Mouse (Mus musculus) spleen, postnatal 14 days (tissue): ENCODE data around the gene Gjb3.

Experiments
- DNase-seq, 2 experiments: peaks; one replicate each; pipeline ENCODE4 v3.0.0; 2021 to 2022; ENCODE audit warnings: low spot score in 2 of 2

The Gjb3 gene

GRCm38 (mm10) chr4:127337668-127338067 lies 7.0 kb upstream of the Gjb3 start:
- no peak for DNase-seq

- DNase-seq, result no peak
These were observed 4.3 kb upstream of the Gjb3 start for GRCm38 (mm10) chr4:127334870-127335504.

GRCm38 (mm10) chr4:127331171-127331570 lies 527 bp upstream of the Gjb3 start:
- DNase-seq, result no peak

DNA sequence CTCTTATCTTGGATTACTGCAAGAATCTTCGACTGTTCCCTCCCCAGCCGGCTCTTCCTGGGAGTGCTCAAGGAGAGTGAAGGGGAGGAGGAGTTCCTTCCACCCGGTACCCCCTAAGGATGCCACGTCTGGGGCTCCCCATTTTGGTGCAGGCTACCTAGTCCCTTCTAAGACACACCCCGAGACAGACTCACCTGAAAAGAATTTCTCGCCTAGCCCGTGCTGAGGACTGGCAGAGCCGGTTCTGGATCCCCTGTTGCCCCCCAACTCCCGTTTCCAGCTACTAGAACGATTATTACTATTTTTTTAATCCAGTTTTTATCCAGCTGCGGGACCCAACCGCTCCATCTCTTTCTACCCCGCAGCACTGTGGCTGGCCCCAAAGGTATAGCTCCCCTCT lies 893 bp downstream of the Gjb3 start:
- no peak for DNase-seq

DNA sequence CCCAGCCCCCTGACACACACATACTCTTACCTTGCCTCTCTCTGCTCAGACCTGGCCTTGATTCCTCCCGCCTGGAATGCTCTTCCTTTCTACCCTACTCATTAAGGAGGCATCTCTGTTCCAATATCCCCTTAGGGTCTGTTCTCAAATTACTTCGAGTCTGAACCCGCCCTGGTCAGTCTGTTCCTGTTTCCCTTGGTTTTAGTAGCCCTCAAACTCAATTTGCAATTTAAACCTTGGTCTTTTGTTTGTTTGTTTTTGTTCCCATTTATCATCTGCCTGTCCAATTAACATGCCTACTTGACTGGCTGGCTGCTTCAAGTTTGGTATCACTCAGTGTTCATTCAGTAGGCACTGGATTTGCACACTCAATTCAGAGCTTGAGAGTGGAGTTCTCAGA lies 1.6 kb downstream of the Gjb3 start:
- DNase-seq, result no peak

GRCm38 (mm10) chr4:127328378-127328777 lies 2.3 kb downstream of the Gjb3 start:
- no peak for DNase-seq

DNA sequence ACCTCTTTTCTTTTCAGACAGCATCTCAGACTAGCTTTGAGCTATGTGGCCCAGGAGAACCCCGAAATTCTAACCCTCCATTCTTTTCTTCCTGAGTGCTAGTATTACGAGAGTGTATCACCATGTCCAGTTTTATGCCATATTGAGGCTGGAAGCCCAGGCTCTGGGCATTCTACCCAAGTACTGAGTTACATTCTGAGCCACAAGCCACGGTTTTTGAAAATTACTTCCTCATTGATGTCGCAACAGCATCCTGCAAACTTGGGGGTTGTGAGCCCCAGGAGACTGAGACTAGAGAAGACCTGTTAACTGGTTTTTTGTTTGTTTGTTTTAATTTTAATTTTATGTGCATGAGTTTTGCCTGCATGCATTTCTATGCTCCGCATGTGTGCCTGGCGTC lies 2.9 kb downstream of the Gjb3 start:
- DNase-seq, result no peak

DNA sequence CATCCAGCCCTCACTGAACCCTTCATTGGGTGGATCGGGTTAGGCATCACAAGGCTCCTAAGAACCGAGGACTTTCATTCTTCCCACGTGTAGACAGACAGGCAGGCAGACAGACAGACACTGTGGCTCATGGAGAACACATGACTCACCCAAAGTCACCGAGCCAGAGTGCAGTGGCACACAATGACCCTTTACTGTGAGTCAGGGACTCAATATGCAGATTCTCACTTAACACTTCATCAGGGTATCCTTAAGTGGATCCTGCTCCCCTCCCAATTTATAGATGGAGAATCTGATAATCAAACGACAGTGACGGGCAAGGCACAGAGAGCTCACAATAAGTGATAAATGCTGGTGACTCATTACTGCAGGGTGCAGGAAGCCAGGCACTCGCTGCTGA lies 3.4 kb downstream of the Gjb3 start:
- no peak for DNase-seq

DNA sequence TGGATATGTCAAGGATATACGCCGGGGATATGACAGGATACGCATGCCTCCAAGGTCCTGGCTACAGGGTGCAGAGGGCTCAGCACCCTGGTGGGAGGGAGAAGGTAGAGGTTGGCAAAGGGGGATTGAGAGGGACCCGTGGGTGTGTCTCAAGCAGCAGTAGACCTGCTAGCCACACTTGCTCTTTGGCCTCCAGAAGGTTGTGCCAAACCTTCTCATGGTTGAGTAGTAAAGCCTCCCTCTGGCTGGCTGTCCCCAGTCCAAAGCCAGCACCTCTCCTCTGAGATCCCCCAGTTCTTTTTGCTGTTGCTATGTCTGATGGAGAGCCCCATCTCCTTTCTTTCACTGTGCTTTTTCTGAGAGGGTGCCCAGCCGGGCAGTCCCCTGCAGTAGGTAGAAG lies 5.4 kb downstream of the Gjb3 start:
- DNase-seq, result no peak

GRCm38 (mm10) chr4:127324759-127325158 lies 5.9 kb downstream of the Gjb3 start:
- DNase-seq, result peak in 1 of 2 experiments; percentile 47

GRCm38 (mm10) chr4:127324296-127324695 lies 6.3 kb downstream of the Gjb3 start:
- DNase-seq, result no peak

- no peak for DNase-seq
These were observed 7.0 kb downstream of the Gjb3 start for GRCm38 (mm10) chr4:127323651-127324050.

- peak in 1 of 2 experiments; percentile 41 for DNase-seq
These were observed 11.0 kb downstream of the Gjb3 start for GRCm38 (mm10) chr4:127319613-127320012.

GRCm38 (mm10) chr4:127317143-127317542 lies 13.5 kb downstream of the Gjb3 start:
- DNase-seq, result no peak

- DNase-seq, result no peak
These were observed 14.9 kb downstream of the Gjb3 start for GRCm38 (mm10) chr4:127315753-127316152.

GRCm38 (mm10) chr4:127314585-127314984 lies 16.1 kb downstream of the Gjb3 start:
- DNase-seq, result no peak

GRCm38 (mm10) chr4:127313861-127314260 lies 16.8 kb downstream of the Gjb3 start, which contains the start of gene Gja4:
Gene Gja4 (minus strand): TSS chr4:127314039.
- peak in 1 of 2 experiments; percentile 12 for DNase-seq

DNA sequence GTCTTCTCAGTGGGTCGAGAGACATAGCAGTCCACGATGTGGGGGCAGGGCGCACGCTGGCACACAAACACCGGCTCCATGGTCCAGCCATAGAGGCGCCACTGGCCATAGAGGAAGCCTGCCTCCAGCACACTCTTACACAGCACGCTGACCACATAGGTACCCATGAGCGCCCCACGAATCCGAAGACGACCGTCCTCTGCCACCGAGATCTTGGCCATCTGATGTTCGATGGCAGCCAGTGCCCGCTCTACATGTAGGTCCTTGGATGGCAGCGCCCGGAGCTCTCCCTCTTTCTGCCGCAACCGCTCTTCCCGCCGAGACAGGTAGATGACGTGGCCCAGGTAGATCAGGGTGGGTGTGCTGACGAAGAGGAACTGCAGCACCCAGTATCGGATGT lies 18.3 kb downstream of the Gjb3 start:
- no peak for DNase-seq

DNA sequence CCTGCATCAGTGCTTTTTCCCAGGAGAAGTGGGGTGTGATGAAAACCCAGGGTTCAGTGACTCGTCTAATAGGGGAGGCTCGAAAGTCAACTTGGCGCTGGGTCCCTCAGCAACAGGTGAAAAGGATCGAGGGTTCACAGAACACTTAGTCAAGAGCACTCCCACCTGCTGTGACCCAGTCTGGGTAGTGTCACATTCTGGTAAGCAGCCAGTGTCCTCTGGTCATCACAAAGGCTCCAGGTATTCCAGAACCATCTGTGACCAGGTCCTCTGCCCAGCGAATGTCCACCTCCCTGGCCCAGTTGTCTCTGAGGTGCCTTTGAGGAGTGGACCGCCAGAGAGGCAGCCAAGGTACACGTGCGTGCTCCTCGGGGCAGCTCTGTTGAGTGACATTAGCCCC lies 19.1 kb downstream of the Gjb3 start:
- DNase-seq, result no peak

GRCm38 (mm10) chr4:127306915-127307314 lies 23.7 kb downstream of the Gjb3 start:
- no peak for DNase-seq

DNA sequence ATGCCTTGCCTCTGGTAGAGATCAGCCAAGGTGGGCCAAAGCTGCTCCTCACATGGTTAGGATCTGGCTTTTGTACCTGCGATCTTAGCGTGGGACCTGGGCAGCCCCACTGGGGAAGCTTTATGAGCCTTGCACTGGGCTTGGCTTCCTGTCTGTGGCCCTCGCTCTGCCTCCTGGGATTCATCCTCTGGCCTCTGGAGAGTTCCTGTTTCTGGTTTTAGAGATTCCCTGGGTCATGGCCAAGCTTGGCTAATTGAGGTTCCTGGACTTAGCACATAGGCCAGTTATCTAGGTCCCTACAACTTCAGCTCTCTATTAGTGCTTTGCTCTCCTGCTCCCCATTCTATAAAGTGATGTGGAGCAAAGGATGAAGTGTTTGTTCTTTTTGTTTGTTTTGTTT lies 26.8 kb downstream of the Gjb3 start:
- DNase-seq, result no peak

DNA sequence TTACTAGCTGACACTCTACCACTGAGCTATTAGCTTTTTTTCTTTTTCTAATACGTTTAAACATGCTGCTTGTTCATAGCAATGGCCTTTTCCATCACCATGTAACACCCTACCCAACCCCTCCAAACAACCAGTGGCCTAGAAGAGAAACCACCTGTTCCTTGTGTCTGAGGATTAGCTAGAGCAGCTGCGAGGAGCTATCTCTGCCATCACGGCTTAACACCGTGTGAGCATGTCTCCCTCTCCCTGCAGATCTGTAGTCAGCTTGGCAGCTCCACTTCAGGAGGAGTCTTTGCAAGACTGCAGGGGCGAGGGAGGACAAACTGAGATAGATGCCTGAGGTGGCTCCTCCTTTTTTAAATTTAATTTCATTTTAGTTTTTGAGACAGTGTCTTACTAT lies 30.1 kb downstream of the Gjb3 start:
- no peak for DNase-seq

- DNase-seq, result no peak
These were observed 38.0 kb downstream of the Gjb3 start for GRCm38 (mm10) chr4:127292631-127293030.

DNA sequence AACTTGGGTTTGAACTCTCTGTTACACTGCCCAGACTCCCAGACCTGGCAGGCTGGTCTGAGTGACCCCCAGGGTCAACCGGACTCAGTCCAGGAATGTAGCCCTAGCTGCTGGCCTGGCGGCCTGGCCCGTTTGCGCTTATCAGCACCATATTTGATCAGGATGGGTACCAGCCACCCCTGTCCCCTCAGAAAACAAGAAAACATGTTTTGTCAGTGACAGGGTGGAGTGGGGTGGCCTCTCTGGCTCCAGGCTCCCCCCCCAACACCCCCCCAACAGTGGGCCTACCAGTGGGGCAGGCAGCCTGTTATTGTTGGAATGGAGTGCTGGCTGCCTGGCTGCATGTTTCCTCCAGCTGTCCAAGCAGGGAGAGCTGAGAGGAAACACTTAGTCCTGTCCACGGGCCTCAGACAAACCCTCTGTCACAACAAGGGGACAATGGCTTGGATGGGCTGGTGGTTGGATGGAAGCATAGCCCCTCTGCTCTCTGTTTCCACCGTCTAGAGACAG lies 41.5 kb downstream of the Gjb3 start:
- no peak for DNase-seq
